Mouse (Mus musculus) kidney, adult 2 months (tissue): Measurements from ENCODE around the gene Abca14.

Experiments used
- CTCF ChIP-seq: fragments of 200-500 bp; conservative IDR thresholded peaks from 2 replicates; pipeline ENCODE4 v1.5.1; 2011; ENCODE audit warnings: low read depth, mild to moderate bottlenecking, control low read depth, low read length, moderate library complexity, mixed read lengths; ENCODE audit not compliant: insufficient read depth, insufficient read length
- POLR2A ChIP-seq: fragments of 200-500 bp; IDR thresholded peaks from one replicate; pipeline ENCODE4 v1.6.1; 2011; ENCODE audit warnings: low read depth, low read length, control low read depth

DNA sequence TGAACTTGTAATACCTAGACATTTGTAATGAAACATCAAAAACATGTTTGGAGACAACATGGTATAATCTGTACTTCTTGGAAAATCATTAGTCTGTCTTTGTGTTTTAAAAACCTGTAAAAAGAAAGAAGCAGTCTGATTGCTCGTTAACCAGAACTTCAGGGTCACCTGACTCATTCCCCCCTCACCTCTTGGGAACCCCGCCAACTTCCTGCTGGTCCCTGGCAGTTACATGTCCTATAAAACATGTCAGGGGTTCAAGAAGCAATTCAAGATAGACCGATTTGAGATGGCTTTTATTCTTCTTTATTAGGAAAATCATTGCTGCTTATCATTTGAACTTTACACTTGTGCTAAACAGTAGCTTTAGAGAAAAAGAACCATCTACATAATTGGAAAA, 81.5 kb downstream of the Abca14 start:
- TF ChIP-seq CTCF: no peak
- no peak for TF ChIP-seq POLR2A
